Mouse (Mus musculus) c-Kit-positive CD71-negative TER-119-negative erythroid progenitor cells, embryonic 14.5 days (primary cell): Measurements from ENCODE around the gene Klk5.

Source experiments
- DNase-seq: peaks from one replicate; pipeline ENCODE4 v3.0.0-alpha.2; 2013; ENCODE audit warnings: low read depth

Klk5 gene

DNA sequence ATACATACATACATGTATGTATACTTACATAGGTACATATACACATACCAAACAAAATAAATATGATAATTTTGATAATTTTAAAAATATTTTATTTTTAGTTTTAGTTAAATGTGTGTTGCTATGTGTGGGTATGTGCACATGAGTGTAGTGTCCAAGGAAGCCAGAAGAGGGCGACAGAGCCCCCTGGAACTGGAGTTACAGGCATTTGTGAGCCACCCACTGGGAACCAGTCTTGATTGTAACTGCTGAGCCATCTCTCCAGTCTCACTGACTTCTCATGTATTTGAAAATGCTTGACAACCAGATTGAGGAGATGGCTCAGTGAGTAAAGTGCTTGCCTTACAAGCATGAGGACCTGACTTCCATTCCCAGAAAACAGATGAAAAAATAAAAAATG lies 36.5 kb downstream of the Klk5 start:
- DNase-seq = no peak

DNA sequence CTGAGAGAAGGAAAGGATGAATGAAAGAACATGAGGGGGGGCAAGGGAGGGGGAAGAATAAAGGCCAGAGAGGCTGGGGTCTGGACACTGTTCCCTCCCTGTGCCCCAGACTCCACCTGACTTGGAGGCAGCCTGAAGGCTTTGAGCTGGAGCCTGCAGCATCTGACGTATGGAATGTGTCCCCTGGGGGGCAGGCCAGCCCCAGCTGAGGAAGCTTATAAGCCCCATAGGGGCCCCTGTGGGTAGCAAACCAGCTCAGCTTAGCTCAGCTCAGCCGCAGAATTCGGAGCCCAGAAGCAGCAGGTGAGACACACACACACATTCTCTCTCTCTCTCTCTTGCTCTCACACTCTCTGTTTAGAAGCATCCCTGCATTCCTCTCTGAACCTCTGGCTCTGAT lies 39.1 kb downstream of the Klk5 start, which contains the start of gene Klk4:
Klk4 (plus strand) TSS at position 249 of the 400 bp plus-strand sequence.
- no peak for DNase-seq

DNA sequence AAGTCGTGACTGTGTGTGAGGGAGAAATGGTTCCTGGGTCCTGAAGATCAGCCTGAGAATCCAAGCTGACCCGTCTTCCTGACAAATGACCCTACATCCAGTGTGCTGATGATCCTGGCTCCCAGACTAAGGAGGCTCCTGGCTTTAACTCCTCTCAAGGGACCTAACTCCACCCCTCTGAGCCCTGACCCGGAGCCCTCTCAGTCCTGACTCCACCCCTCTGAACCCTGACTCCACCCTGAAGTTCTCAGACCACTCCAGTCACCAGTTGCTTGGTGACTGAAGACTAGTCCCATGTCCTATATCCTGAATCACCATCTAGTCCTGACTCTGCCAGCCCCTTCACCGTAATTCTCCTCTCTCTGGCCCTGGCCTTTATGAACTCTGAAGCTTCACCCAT lies 40.6 kb downstream of the Klk5 start:
- DNase-seq = no peak

DNA sequence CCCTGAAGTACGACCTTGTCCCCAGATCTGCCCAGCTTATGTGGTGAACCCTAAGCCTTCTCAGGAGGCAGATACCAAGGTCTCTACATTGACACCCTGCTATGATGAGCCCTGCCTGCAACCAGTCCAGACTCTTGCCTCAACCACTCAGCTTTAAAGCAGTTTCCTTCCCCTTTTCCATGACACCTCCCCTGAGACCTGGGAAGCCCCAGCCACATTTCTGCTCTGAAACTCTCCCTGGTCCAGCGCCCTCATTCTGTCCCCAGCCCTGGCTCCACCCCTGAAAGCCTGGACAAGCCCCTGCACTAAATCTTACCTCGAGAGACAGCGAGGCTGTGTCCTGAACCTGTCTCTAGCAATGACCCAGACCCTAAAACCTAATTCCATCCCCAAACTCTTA lies 41.0 kb downstream of the Klk5 start:
- no peak for DNase-seq

DNA sequence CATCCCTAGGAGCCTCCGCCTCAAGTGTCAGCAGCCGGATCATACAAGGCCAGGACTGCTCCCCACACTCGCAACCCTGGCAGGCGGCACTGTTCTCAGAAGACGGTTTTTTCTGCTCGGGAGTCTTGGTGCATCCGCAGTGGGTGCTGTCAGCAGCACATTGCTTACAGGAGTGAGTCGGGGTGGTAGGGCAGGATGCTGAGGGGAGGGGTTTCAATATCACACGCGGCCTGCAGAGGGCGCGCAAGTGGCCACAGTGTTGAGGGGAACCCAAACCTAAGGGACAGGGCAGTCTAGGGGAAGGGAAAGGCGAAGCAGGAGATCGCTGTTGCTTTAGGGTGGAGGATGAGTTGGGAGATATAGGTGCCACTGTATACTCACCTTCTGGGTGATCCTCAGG lies 41.8 kb downstream of the Klk5 start:
- peak; percentile 41 for DNase-seq

DNA sequence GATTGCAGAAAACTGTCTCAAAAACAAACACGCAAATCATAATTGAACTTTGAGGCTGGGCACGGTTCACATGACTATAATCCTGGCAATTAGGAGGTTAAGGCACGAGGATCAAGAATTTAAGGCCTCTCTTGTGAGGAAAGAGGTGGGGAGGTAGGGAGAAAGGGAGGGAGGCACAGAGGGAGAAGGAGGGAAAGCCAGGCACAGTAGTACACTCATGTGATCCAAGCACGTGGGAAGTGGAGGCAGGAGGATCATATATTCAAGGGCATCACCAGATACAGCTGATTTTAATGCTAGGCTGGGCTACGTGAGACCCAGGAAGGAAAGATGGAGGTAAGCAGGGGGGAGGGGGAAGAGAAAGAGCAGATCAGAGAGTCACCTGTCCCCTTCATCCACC lies 49.6 kb downstream of the Klk5 start:
- no peak for DNase-seq

DNA sequence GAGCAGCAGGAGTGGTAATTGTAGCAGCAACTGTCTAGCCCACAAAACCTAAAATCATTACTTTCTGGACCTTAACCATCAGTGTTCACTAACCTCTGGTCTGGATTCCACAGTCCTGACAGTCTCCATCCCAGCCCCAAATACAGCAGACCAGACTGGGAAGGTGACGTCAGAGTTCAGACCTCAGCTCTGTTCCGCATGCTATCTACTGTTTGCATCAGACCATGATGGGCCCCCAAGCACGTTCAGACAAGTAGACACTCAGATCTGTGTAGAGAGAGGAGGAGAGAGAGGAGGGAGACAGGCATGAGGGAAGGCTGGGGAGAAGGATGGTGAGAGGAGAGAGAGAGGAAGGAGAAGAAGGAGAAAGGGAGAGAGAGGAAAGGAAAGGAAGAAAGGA lies 50.0 kb downstream of the Klk5 start:
- no peak for DNase-seq

DNA sequence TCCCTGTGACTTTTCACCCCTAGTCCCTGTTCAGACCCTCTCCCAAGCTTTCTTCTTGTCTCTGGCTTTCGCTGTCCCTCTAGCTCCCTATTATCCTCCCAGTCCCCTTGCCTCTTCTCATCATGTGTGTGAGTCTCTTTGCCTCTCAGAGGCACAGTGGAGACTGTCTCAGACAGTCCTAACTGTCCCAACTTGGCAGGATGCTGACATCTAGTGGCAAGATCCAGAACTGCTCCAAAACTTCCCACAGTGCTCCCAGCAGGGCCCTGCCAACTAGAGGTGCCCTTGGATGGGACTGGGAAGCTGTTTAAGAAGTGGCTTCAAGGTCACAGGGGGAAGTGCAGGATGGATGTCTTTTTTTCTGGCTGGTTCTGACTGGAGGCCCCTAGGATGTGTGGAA lies 53.1 kb downstream of the Klk5 start:
- DNase-seq = peak; percentile 64
